Mouse (Mus musculus) hindbrain, embryonic 11.5 days (tissue): ENCODE data around the gene Gm1527. TPM values are rescaled to one million over a fixed set of nuclear protein-coding genes. Genes with fewer than 3 reads are reported as not detected.
A peak's percentile ranks its signal among the peaks of the same experiment; 100 is the strongest.
"Not testable (repeated sequence)": the region's sequence is repeated elsewhere in the genome, so short reads cannot be mapped to it uniquely, and the experiment has no call there.

Source experiments
- ATAC-seq: fragments of 200-750 bp; cut with Nextera tagmentation; 2 replicates; pipeline ENCODE4 v1.8.0; 2017; ENCODE audit warnings: mild to moderate bottlenecking, moderate TSS enrichment, moderate library complexity; ENCODE audit not compliant: low FRiP score
- DNase-seq: peaks from one replicate; pipeline ENCODE4 v3.0.0-alpha.2; 2015; ENCODE audit warnings: low spot score
- H3K27ac ChIP-seq: fragments of 300-500 bp; sonication (generic); 2 replicates; pipeline ENCODE4 v1.5.1; 2014; ENCODE audit warnings: mild to moderate bottlenecking, low read depth, low read length
- H3K27me3 ChIP-seq: fragments of 300-500 bp; sonication (generic); 2 replicates; pipeline ENCODE4 v1.6.1; 2014; ENCODE audit warnings: mild to moderate bottlenecking, low read length, moderate library complexity, mixed read lengths; ENCODE audit not compliant: control insufficient read depth, insufficient read depth
- H3K36me3 ChIP-seq: fragments of 300-500 bp; sonication (generic); 2 replicates; pipeline ENCODE4 v1.6.1; 2014; ENCODE audit warnings: mild to moderate bottlenecking, low read length, moderate library complexity, mixed read lengths; ENCODE audit not compliant: control insufficient read depth, insufficient read depth
- H3K4me1 ChIP-seq: fragments of 300-500 bp; sonication (generic); replicated peaks from 2 replicates; pipeline ENCODE4 v1.6.1; 2014; ENCODE audit warnings: low read length, mixed read lengths; ENCODE audit not compliant: control insufficient read depth, insufficient read depth
- H3K4me2 ChIP-seq: fragments of 300-500 bp; sonication (generic); replicated peaks from 2 replicates; pipeline ENCODE4 v1.6.1; 2014; ENCODE audit warnings: mild to moderate bottlenecking, low read depth, low read length
- H3K4me3 ChIP-seq: fragments of 300-500 bp; sonication (generic); 2 replicates; pipeline ENCODE4 v1.5.1; 2014; ENCODE audit warnings: low read depth, low read length
- H3K9ac ChIP-seq: fragments of 300-500 bp; sonication (generic); 2 replicates; pipeline ENCODE4 v1.6.1; 2014; ENCODE audit warnings: low read depth, low read length
- H3K9me3 ChIP-seq: fragments of 300-500 bp; sonication (generic); 2 replicates; pipeline ENCODE4 v1.6.1; 2016; ENCODE audit warnings: low read length; ENCODE audit not compliant: control insufficient read depth
- WGBS: fragments of 180-500 bp; shearing (Covaris S2); extraction: QIAGEN DNeasy Blood & Tissue Kit; methylation state at CpG from one replicate; pipeline ENCODE4 v1.1.7; 2014; 5-methylcytosine and 5-hydroxymethylcytosine counted together
- polyA plus RNA-seq: library from polyadenylated mRNA; unstranded; fragments of >200 nt; fragmentation: Nextera tagmentation; extraction: Ambion mirVana; gene quantifications from 2 replicates; pipeline ENCODE4 v1.2.1, GENCODE M21; 2014

The Gm1527 gene
- polyA plus RNA-seq: not detected in 2 replicates

DNA sequence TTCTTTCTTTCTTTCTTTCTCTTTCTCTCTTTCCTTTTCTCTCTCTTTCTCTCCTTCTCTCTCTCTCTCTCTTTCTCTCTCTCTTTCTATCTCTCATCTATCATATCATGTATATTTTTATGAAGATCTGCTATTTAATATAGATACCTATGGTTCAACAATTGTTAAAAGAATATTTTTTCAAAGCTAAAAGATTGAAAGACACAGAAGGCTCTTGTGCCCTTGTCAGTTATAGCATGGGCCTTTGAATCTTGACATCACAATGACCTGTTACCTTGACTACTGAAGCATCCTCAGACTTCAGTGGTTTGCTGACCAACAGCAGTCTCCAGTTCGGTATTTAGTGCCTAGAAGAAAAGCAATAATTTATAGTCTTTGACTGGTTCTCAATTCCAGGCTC, at the start of gene Gm1527:
TSS of gene Gm1527 (plus strand) at position 301 of the 400 bp plus-strand sequence.
- H3K36me3 ChIP-seq: no peaks in the 10 kb centered on the region
- no peak within 1 kb of the TSS for H3K4me2 ChIP-seq
- DNase-seq (no peak), ATAC-seq (no peak)
- H3K27ac ChIP-seq: no peak within 1 kb of the TSS
- no peak within 1 kb of the TSS for H3K4me3 ChIP-seq
- H3K27me3 ChIP-seq: no peaks in the 10 kb centered on the region
- WGBS: 80% methylated on average over 1 of the region's 1 CpGs
- no peak within 1 kb of the TSS for H3K9ac ChIP-seq
- H3K4me1 ChIP-seq: no peaks in the 10 kb centered on the region
- H3K9me3 ChIP-seq: no peaks in the 10 kb centered on the region

DNA sequence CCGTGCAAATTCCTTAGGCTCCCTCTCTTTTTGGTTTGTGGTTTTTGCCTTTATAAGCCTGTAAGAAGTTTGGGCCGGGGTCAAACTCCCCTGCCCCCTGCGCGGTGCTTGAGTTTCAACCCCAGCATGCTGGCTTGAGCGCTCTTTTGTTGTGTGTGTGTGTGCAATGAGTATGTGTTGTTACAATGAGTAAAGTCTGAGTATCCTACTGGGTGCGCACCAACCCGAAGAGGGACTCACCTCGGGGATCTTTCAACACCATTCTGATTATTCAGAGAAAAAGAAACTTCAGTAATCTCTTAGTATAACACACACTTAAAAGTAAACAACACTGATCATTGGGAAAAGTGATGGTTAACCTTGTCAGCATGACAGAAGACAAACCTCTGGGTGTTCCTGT, 49.2 kb upstream of the Gm1527 start:
- no peaks in the 10 kb centered on the region for H3K9me3 ChIP-seq
- H3K4me3 ChIP-seq: no peak overlapping the region
- DNase-seq (no peak), ATAC-seq (no peak)
- WGBS: 47% methylated on average over 8 of the region's 8 CpGs
- H3K4me1 ChIP-seq: no peaks in the 10 kb centered on the region
- no peaks in the 10 kb centered on the region for H3K36me3 ChIP-seq
- H3K9ac ChIP-seq: no peak overlapping the region
- no peak overlapping the region for H3K27ac ChIP-seq
- no peak overlapping the region for H3K4me2 ChIP-seq
- no peaks in the 10 kb centered on the region for H3K27me3 ChIP-seq

- no peak overlapping the region for H3K4me3 ChIP-seq
- H3K27ac ChIP-seq: no peak overlapping the region
- no peak for DNase-seq
- no peaks in the 10 kb centered on the region for H3K27me3 ChIP-seq
- H3K4me2 ChIP-seq: no peak overlapping the region
- no peak for ATAC-seq
- H3K9ac ChIP-seq: no peak overlapping the region
- no peaks in the 10 kb centered on the region for H3K4me1 ChIP-seq
- no peaks in the 10 kb centered on the region for H3K9me3 ChIP-seq
- no peaks in the 10 kb centered on the region for H3K36me3 ChIP-seq
Observed at GRCm38 (mm10) chr3:28847115-28847514, 45.3 kb upstream of the Gm1527 start.

DNA sequence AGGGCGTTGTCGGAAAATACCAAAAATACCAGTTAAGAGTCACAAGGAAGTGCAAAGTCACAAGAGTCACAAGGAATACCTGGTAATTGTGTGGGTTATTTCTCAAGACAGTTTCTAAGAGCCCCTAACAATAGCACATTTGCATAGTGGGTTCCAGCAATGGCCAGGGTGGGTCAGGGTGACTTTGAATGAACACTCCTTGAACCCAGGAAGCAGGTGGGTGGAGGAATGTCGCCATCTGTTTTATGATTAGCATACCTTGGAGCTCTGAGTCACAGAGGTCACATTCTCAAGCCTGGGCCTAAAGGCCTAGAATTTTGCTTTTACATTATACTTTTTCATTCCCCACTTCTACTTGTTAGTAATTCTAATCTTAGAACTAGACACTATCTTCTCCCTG, 40.2 kb upstream of the Gm1527 start:
- not testable (repeated sequence) for H3K4me1 ChIP-seq, H3K9me3 ChIP-seq, H3K4me3 ChIP-seq, H3K36me3 ChIP-seq, H3K27me3 ChIP-seq, DNase-seq, H3K4me2 ChIP-seq, H3K27ac ChIP-seq, H3K9ac ChIP-seq, ATAC-seq
- 96% methylated on average over 3 of the region's 3 CpGs for WGBS

DNA sequence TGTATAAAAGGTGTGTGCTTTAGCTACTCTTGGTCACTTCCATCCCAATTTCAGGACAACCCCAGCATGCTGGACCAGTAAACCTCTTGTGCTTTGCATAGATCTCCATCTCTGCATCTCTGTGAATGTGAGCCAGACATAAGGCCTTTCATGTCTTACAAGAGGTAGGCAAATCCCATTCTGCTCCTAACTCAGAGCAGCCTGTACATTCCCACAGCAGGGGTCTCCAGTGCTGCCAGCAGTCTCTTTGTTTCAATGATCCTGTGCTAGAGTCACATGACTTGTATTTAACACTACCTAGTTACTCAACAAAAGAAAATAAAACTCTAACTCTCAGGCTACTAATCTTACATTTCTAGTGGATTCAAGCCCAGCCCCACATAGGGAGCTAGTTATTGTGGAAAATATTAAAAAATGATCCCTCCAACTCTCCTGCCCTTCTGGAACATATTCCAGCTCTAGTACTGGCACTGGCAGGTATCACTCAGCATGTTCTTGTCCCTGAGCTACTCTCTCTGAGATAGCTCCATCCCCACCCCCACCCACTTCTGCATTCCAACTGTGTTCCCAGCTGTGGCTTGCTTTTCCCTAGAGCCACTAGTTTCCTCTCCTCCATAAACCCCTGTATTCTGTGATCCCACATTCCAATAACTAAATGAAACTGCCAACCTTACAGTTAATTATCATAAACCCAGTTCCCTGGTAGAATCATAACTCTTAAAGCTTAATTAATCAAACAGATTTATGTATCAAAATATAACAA, 32.6 kb upstream of the Gm1527 start:
- H3K36me3 ChIP-seq, H3K4me1 ChIP-seq, H3K9me3 ChIP-seq, H3K27me3 ChIP-seq, H3K9ac ChIP-seq, H3K4me2 ChIP-seq, H3K4me3 ChIP-seq, DNase-seq, ATAC-seq, H3K27ac ChIP-seq: not testable (repeated sequence)

GRCm38 (mm10) chr3:28896966-28897365, 4.5 kb downstream of the Gm1527 start:
- not testable (repeated sequence) for H3K4me1 ChIP-seq, H3K9ac ChIP-seq, H3K27me3 ChIP-seq, H3K4me3 ChIP-seq, H3K4me2 ChIP-seq, H3K27ac ChIP-seq, DNase-seq, H3K36me3 ChIP-seq, ATAC-seq, H3K9me3 ChIP-seq
- 73% methylated on average over 6 of the region's 6 CpGs for WGBS

GRCm38 (mm10) chr3:28965931-28966330, 73.5 kb downstream of the Gm1527 start:
- Histone ChIP-seq H3K36me3 (no peaks in the 10 kb centered on the region), H3K4me2 (no peak overlapping the region), H3K27me3 (no peaks in the 10 kb centered on the region), H3K9me3 (no peaks in the 10 kb centered on the region), H3K4me3 (no peak overlapping the region), H3K9ac (no peak overlapping the region), H3K4me1 (no peaks in the 10 kb centered on the region), H3K27ac (no peak overlapping the region)
- DNase-seq (no peak), ATAC-seq (no peak)
- WGBS: 83% methylated on average over 2 of the region's 2 CpGs

GRCm38 (mm10) chr3:28968851-28969250, 76.4 kb downstream of the Gm1527 start:
- 0 out of 2 replicates have a peak, but pooled peaks have one; percentile 57 for ATAC-seq
- no peaks in the 10 kb centered on the region for H3K9me3 ChIP-seq
- DNase-seq: peak; percentile 67
- H3K27me3 ChIP-seq: no peaks in the 10 kb centered on the region
- H3K4me1 ChIP-seq: no peaks in the 10 kb centered on the region
- WGBS: 1% methylated on average over 4 of the region's 4 CpGs
- no peak overlapping the region for H3K9ac ChIP-seq
- H3K4me3 ChIP-seq: no peak overlapping the region
- H3K36me3 ChIP-seq: no peaks in the 10 kb centered on the region
- H3K27ac ChIP-seq: no peak overlapping the region
- H3K4me2 ChIP-seq: no peak overlapping the region
